ENCODE assay signal across 7 mouse cellular contexts in the genomic region with DNA sequence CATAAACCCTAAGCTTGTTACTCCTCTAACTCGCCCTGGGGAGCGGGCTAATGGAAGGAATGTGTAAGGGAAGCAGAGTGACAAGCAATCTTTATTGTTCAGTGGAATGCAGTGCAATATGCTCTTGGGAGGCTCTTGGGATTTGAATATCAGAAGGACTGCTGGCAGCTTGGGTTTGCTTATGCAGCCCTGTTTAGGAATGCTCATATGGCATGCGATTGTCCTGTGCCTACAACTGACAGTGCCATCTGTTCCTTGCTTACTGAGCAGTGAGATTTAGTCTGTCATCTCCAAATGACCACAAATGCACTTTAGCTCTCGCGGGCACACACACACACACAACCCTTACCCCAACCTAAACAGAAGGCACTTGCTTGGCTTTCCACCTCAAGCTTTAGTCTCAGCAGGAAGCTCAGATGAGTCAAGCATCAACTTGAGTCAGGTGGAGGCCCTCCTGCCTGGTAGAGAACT. TPM values are rescaled to one million over a fixed set of nuclear protein-coding genes. Genes with fewer than 3 reads are reported as not detected.
DNase-seq lines count a peak whose midpoint lies in the region; ATAC-seq and TF ChIP-seq lines count a peak whose summit lies in the region.

No protein-coding gene starts in this region.

- no peak overlapping the region for H3K4me3 ChIP-seq in neural tube, embryonic 14.5 days (ENCODE audit: low read depth, low read length)
- H3K4me3 ChIP-seq in neural tube, embryonic 15.5 days (replicated peaks) = no peak overlapping the region
- no peak overlapping the region for H3K4me3 ChIP-seq in stomach, postnatal 0 days (ENCODE audit: low read depth, low read length)

- WGBS in neural tube, embryonic 14.5 days = 33% methylated on average over 5 of the region's 5 CpGs
- WGBS in neural tube, embryonic 15.5 days = 40% methylated on average over 5 of the region's 5 CpGs
- WGBS in stomach, postnatal 0 days = 57% methylated on average over 5 of the region's 5 CpGs

- peak; percentile 65 for ATAC-seq in neural tube, embryonic 14.5 days (ENCODE audit: low read depth)
- ATAC-seq in neural tube, embryonic 15.5 days (ENCODE audit: low FRiP score) = no peak
- ATAC-seq in stomach, postnatal 0 days (ENCODE audit: low FRiP score, low TSS enrichment) = no peak

- intact Hi-C loops in heart, postnatal 14 days (cut with DNase I) = no loop called here

- DNase-seq in cerebellum, postnatal 36 days = peak; percentile 76 to 86
- peak; percentile 40 to 57 for DNase-seq in layer of hippocampus, adult 8-10 months (ENCODE audit: low spot score in 2 of 2)
- peak; percentile 29 for DNase-seq in telencephalon, adult 2 months (ENCODE audit: low read depth, low spot score)
- DNase-seq in stomach, postnatal 0 days (ENCODE audit: low spot score) = no peak
- no peak for DNase-seq in heart, postnatal 14 days

- no peaks in the 10 kb centered on the region for H3K27me3 ChIP-seq in neural tube, embryonic 14.5 days (ENCODE audit: control insufficient read depth, insufficient read depth, low read length)
- no peaks in the 10 kb centered on the region for H3K27me3 ChIP-seq in neural tube, embryonic 15.5 days (replicated peaks)
- no peaks in the 10 kb centered on the region for H3K27me3 ChIP-seq in stomach, postnatal 0 days (ENCODE audit: control insufficient read depth, insufficient read depth, low read length)

- TF ChIP-seq EP300 in stomach, postnatal 0 days (optimal IDR thresholded peaks at IDR 0.05) = no peak

- no peak overlapping the region for H3K4me2 ChIP-seq in neural tube, embryonic 14.5 days (ENCODE audit: low read depth, low read length)
- H3K4me2 ChIP-seq in neural tube, embryonic 15.5 days = no peak overlapping the region
- no peak overlapping the region for H3K4me2 ChIP-seq in stomach, postnatal 0 days (replicated peaks; ENCODE audit: low read depth)

- no peak for TF ChIP-seq CTCF in stomach, postnatal 0 days (IDR thresholded peaks at IDR 0.05; ENCODE audit: low read depth)

- no peak overlapping the region for H3K27ac ChIP-seq in neural tube, embryonic 14.5 days (ENCODE audit: low read depth, low read length)
- H3K27ac ChIP-seq in neural tube, embryonic 15.5 days (replicated peaks) = no peak overlapping the region
- H3K27ac ChIP-seq in stomach, postnatal 0 days (replicated peaks) = no peak overlapping the region

- no peaks in the 10 kb centered on the region for H3K36me3 ChIP-seq in neural tube, embryonic 14.5 days (ENCODE audit: control insufficient read depth, insufficient read depth, low read length)
- H3K36me3 ChIP-seq in neural tube, embryonic 15.5 days = no peaks in the 10 kb centered on the region
- H3K36me3 ChIP-seq in stomach, postnatal 0 days (ENCODE audit: control insufficient read depth, insufficient read depth, low read length) = no peaks in the 10 kb centered on the region

- H3K9me3 ChIP-seq in neural tube, embryonic 14.5 days (ENCODE audit: control insufficient read depth, low read length) = no peaks in the 10 kb centered on the region
- no peaks in the 10 kb centered on the region for H3K9me3 ChIP-seq in neural tube, embryonic 15.5 days (replicated peaks)
- no peaks in the 10 kb centered on the region for H3K9me3 ChIP-seq in stomach, postnatal 0 days (ENCODE audit: control insufficient read depth, low read length)

- no peak overlapping the region for H3K9ac ChIP-seq in neural tube, embryonic 14.5 days (replicated peaks; ENCODE audit: low read depth, low read length)
- no peak overlapping the region for H3K9ac ChIP-seq in neural tube, embryonic 15.5 days (replicated peaks)
- no peak overlapping the region for H3K9ac ChIP-seq in stomach, postnatal 0 days (ENCODE audit: low read length)

- peaks cover 3% of the 10 kb centered on the region; the same call in 1 of the 2 replicates for H3K4me1 ChIP-seq in neural tube, embryonic 14.5 days (ENCODE audit: control insufficient read depth, insufficient read depth, low read length)
- peaks cover 9% of the 10 kb centered on the region; the same call in 1 of the 2 replicates for H3K4me1 ChIP-seq in neural tube, embryonic 15.5 days
- no peaks in the 10 kb centered on the region for H3K4me1 ChIP-seq in stomach, postnatal 0 days (replicated peaks; ENCODE audit: control insufficient read depth, insufficient read depth)

RNA-seq across cellular contexts. Expression of a gene that starts 47.1 kb away (rescaled TPM):
- polyA plus RNA-seq in neural tube, embryonic 14.5 days (2014; fragmentation: Nextera tagmentation; extraction: Ambion mirVana) = 9.9 and 12.0 TPM in 2 replicates
- 7.0 and 8.9 TPM in 2 replicates for polyA plus RNA-seq in neural tube, embryonic 15.5 days (2015; fragmentation: Nextera tagmentation; extraction: Ambion mirVana)
- 10 to 100 TPM in 3 of 4 experiments, 1 to 10 TPM in 1; 8.3 to 12.6 (median 10.9) TPM for total RNA-seq in layer of hippocampus, adult 8-10 months (2022)
- polyA plus RNA-seq in stomach, postnatal 0 days (2015; fragmentation: Nextera tagmentation; extraction: Ambion mirVana) = 8.6 and 9.0 TPM in 2 replicates
- 1 to 10 TPM; 5.7 to 6.9 TPM for total RNA-seq in heart, postnatal 14 days (2021)

RNA-seq across cellular contexts. Expression of a gene that starts 47.4 kb away (rescaled TPM):
- 19.4 and 23.9 TPM in 2 replicates for polyA plus RNA-seq in neural tube, embryonic 14.5 days (2014; fragmentation: Nextera tagmentation; extraction: Ambion mirVana)
- polyA plus RNA-seq in neural tube, embryonic 15.5 days (2015; fragmentation: Nextera tagmentation; extraction: Ambion mirVana) = 16.6 and 19.1 TPM in 2 replicates
- total RNA-seq in layer of hippocampus, adult 8-10 months (2022) = 10 to 100 TPM; 23.8 to 26.5 (median 24.1) TPM
- polyA plus RNA-seq in stomach, postnatal 0 days (2015; fragmentation: Nextera tagmentation; extraction: Ambion mirVana) = 7.9 and 8.1 TPM in 2 replicates
- 10 to 100 TPM; 10.9 to 12.0 TPM for total RNA-seq in heart, postnatal 14 days (2021)

Comparison
In these comparisons a context has a peak if more than half of its experiments do, and no peak if none do; other contexts are left out.
1. DNase-seq: peak in cerebellum, postnatal 36 days (2 of 2), layer of hippocampus, adult 8-10 months (2 of 2) and telencephalon, adult 2 months (single experiment); none in stomach, postnatal 0 days (single experiment) and heart, postnatal 14 days (0 of 2).